Mouse (Mus musculus) kidney, embryonic 16.5 days (tissue): Measurements from ENCODE around the gene Rab4b. TPM values are rescaled to one million over a fixed set of nuclear protein-coding genes. Genes with fewer than 3 reads are reported as not detected.

Experiments
- ATAC-seq: fragments of 200-750 bp; cut with Nextera tagmentation; 2 replicates; pipeline ENCODE4 v1.8.0; 2017; ENCODE audit warnings: moderate TSS enrichment; ENCODE audit not compliant: low FRiP score, low TSS enrichment
- H3K27ac ChIP-seq: fragments of 300-500 bp; sonication (generic); 2 replicates; pipeline ENCODE4 v1.5.1; 2014; ENCODE audit warnings: low read length
- H3K27me3 ChIP-seq: fragments of 300-500 bp; sonication (generic); 2 replicates; pipeline ENCODE4 v1.6.1; 2014; ENCODE audit warnings: low read length, control low read depth, mixed read lengths; ENCODE audit not compliant: insufficient read depth
- H3K36me3 ChIP-seq: fragments of 300-500 bp; sonication (generic); 2 replicates; pipeline ENCODE4 v1.6.1; 2014; ENCODE audit warnings: low read length, control low read depth, mixed read lengths; ENCODE audit not compliant: insufficient read depth
- H3K4me1 ChIP-seq: fragments of 300-500 bp; sonication (generic); 2 replicates; pipeline ENCODE4 v1.6.1; 2014; ENCODE audit warnings: low read length, control low read depth, mixed read lengths; ENCODE audit not compliant: insufficient read depth
- H3K4me2 ChIP-seq: fragments of 300-500 bp; sonication (generic); replicated peaks from 2 replicates; pipeline ENCODE4 v1.6.1; 2014; ENCODE audit warnings: low read depth, low read length
- H3K4me3 ChIP-seq: fragments of 300-500 bp; sonication (generic); 2 replicates; pipeline ENCODE4 v1.5.1; 2014; ENCODE audit warnings: mild to moderate bottlenecking, low read length
- H3K9ac ChIP-seq: fragments of 300-500 bp; sonication (generic); replicated peaks from 2 replicates; pipeline ENCODE4 v1.6.1; 2014; ENCODE audit warnings: low read length
- H3K9me3 ChIP-seq: fragments of 300-500 bp; sonication (generic); 2 replicates; pipeline ENCODE4 v1.6.1; 2016; ENCODE audit warnings: low read length, control low read depth
- WGBS: fragments of 180-500 bp; shearing (Covaris S2); extraction: QIAGEN DNeasy Blood & Tissue Kit; methylation state at CpG from one replicate; pipeline ENCODE4 v1.1.7; 2014; 5-methylcytosine and 5-hydroxymethylcytosine counted together
- microRNA counts: library from miRNA; unstranded; fragments of <30 nt; microRNA quantifications from one replicate; lab custom pipeline; 2016
- microRNA-seq: library from miRNA; unstranded; fragments of <30 nt; microRNA quantifications from one replicate; pipeline ENCODE4, GENCODE M21; 2016
- polyA plus RNA-seq: library from polyadenylated mRNA; unstranded; fragments of >200 nt; fragmentation: Nextera tagmentation; extraction: Ambion mirVana; gene quantifications from 2 replicates; pipeline ENCODE4 v1.2.1, GENCODE M21; 2015

The Rab4b gene
- polyA plus RNA-seq, 1 experiment from 2014 or later, result 65.7 TPM

DNA sequence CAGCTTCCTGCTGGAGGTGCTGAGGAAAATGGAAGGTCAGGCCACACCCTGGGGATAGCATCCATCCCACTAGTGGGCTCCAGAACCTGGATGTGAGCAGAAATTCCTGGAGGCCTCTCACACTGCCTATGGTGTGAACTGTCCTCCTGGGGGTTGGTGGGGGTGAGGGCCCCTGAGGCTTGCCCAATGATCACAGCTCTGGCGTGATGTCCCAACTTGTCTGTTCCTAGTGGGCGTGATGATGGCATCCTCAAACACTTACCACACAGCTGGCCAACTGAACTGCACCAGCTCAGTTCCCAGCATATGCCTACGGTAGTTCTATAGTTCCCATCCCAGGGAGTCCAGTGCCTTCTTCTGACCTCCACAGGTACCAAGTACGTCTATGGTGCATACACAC, 53.7 kb downstream of the Rab4b start:
- Histone ChIP-seq H3K4me2 (no peak overlapping the region), H3K36me3 (no peaks in the 10 kb centered on the region), H3K27me3 (no peaks in the 10 kb centered on the region), H3K9ac (no peak overlapping the region), H3K4me3 (no peak overlapping the region), H3K9me3 (no peaks in the 10 kb centered on the region), H3K4me1 (no peaks in the 10 kb centered on the region), H3K27ac (no peak overlapping the region)
- WGBS, result 82% methylated on average over 4 of the region's 4 CpGs
- no peak for ATAC-seq

DNA sequence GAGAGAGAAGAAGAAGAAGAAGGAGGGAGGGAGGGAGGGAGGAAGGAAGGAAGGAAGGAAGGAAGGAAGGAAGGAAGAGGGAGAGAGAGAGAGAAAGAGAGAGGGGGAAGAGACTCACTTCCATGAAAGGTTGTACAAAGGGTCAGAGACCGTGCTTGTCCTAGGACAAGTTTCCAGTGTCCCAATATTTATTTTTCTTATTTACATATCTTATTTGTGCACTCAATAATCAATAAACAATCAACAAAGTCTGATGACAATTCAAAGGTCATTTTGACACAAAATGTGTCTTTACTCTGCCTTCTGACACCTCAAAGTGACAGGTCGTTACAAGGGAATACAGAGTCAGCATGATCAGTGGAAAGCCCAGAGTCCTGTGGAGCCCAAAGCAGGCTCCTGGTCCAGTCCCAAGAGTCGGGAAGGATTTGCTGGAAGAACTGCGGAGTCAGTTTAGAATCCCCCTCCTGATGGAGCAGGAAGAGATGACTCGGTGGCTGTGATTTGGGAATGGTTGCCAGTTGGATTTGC, 54.3 kb downstream of the Rab4b start:
- no peak for ATAC-seq
- 80% methylated on average over 5 of the region's 5 CpGs for WGBS
- Histone ChIP-seq H3K27ac (no peak overlapping the region), H3K9me3 (no peaks in the 10 kb centered on the region), H3K4me1 (no peaks in the 10 kb centered on the region), H3K27me3 (no peaks in the 10 kb centered on the region), H3K9ac (no peak overlapping the region), H3K4me3 (no peak overlapping the region), H3K4me2 (no peak overlapping the region), H3K36me3 (no peaks in the 10 kb centered on the region)

DNA sequence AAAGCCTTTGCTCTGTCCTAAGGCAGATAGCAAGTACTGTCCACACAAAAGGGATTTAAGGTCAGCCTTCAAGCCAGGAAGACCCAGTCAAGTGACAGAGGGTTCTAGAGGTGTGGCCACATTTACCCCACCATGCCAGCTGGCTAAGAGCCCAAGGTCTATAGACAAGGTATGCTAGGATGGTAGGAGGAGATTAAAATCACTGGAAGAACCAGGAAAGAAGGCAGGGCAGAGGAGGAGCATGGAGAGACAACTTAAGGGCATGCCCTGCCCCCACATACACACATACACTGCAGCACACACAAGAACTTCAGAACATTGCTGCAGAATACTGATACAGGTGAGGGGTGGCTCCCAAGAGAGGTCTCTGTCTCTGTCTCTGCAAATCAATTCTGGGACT, 59.0 kb downstream of the Rab4b start, which contains the start of gene Cyp2f2:
Gene Cyp2f2 (plus strand): TSS at position 234 of the 400 bp plus-strand sequence.
- Histone ChIP-seq H3K9me3 (no peaks in the 10 kb centered on the region), H3K4me1 (no peaks in the 10 kb centered on the region), H3K36me3 (no peaks in the 10 kb centered on the region), H3K4me2 (no peak within 1 kb of the TSS), H3K9ac (no peak within 1 kb of the TSS), H3K4me3 (no peak within 1 kb of the TSS), H3K27me3 (no peaks in the 10 kb centered on the region), H3K27ac (no peak within 1 kb of the TSS)
- no peak for ATAC-seq

MicroRNAs encoded within 50 kb of the gene (microRNA counts, 519-probe panel; counts per million panel counts)
- microRNA mmu-miR-1191 (lab: Ali Mortazavi, UCI), result 104 counts per million, percentile 35 among the panel's probes with 10 or more counts

Small RNAs within 50 kb of the gene (microRNA-seq; reads per million reads assigned to microRNA genes)
- gene Mir1191 (4.1 reads per million, percentile 18 among the genes with 10 or more reads in this experiment), gene Mir3101 (1.4 reads per million)

Other genes with a start within 250 kb of the Rab4b start
- gene Cyp2a22, start 239.5 kb downstream of the Rab4b start, polyA plus RNA-seq, result not detected in 2 replicates
- not detected in 2 replicates for gene Cyp2a12, start 149.8 kb downstream of the Rab4b start, polyA plus RNA-seq
- 0.30 and 0.49 TPM in 2 replicates for gene Cyp2f2, start 59.0 kb downstream of the Rab4b start, polyA plus RNA-seq
- 0.10 and 0.24 TPM in 2 replicates for gene Cyp2t4, start 25.2 kb downstream of the Rab4b start, polyA plus RNA-seq
- gene Egln2, start 12.1 kb downstream of the Rab4b start, polyA plus RNA-seq, result 75.4 and 76.9 TPM in 2 replicates
- not detected in 2 replicates for gene Gm21983, start 2.2 kb upstream of the Rab4b start, polyA plus RNA-seq
- 18.5 and 22.3 TPM in 2 replicates for gene Mia, start 2.3 kb upstream of the Rab4b start, polyA plus RNA-seq
- gene BC024978, start 16.9 kb upstream of the Rab4b start, polyA plus RNA-seq, result 4.1 TPM in 2 replicates
- gene Snrpa, start 17.4 kb upstream of the Rab4b start, polyA plus RNA-seq, result 305 and 323 TPM in 2 replicates
- gene Itpkc, start 49.8 kb upstream of the Rab4b start, polyA plus RNA-seq, result 5.5 and 6.4 TPM in 2 replicates
- 26.4 and 28.6 TPM in 2 replicates for gene Coq8b, start 54.1 kb upstream of the Rab4b start, polyA plus RNA-seq
- gene Numbl, start 79.5 kb upstream of the Rab4b start, polyA plus RNA-seq, result 13.5 and 16.4 TPM in 2 replicates
- 45.9 and 55.8 TPM in 2 replicates for gene Ltbp4, start 158.8 kb upstream of the Rab4b start, polyA plus RNA-seq
- 51.4 and 56.9 TPM in 2 replicates for gene Shkbp1, start 177.1 kb upstream of the Rab4b start, polyA plus RNA-seq
- gene Gm20479, start 178.5 kb upstream of the Rab4b start, polyA plus RNA-seq, result 0.64 and 0.80 TPM in 2 replicates